Mouse (Mus musculus) embryonic fibroblast, embryonic 13.5 days (primary cell): ENCODE measurements around the gene Myl7.

Source experiments
- CTCF ChIP-seq: IDR thresholded peaks from 2 replicates; pipeline ENCODE4 v1.5.1; 2011; ENCODE audit warnings: mild to moderate bottlenecking, control low read depth, low read length, moderate library complexity, borderline replicate concordance; ENCODE audit not compliant: insufficient read depth
- POLR2A ChIP-seq: IDR thresholded peaks from 2 replicates; pipeline ENCODE4 v1.6.1; 2011; ENCODE audit warnings: low read depth, mild to moderate bottlenecking, control low read depth, low read length, moderate library complexity

DNA sequence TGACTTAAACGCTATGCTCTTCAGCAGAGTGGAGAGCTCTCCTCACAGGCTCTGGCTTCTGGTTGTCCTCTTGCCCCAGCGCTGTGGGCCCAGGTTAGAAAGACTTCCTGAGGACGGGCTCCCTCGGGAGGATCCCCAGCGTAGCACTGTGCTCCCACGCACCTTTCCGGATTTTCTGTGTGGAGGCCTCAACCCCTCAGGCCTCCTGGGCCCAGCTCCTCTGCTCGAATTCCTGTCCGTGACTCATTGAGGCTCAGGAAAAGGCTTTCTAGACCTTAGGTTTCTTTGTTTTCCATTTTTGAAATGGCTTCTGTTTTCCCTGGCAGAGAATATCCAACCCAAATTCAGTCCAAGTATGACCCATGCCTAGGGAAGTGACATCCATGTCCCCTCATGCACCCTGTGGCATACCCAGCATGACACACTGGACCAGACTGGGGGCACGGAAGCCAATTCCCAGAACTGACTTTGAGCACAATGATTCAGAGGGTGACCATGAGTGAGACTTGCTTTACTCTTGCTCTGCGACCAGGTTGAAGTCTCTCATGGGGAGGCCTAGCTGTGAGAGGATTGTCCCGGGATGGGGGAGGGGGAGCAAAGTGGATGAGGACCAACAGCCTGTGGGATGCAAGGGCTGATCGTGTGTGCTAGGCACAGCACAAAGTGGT, 38.6 kb downstream of the Myl7 start:
- TF ChIP-seq CTCF (no peak), POLR2A (no peak)
